Mouse (Mus musculus) sigmoid colon, adult 10 weeks (tissue): Measurements from ENCODE around the gene Cd8a. TPM values are rescaled to one million over a fixed set of nuclear protein-coding genes. Genes with fewer than 3 reads are reported as not detected.

Experiments used
- polyA plus RNA-seq: library from polyadenylated mRNA; stranded (reverse); fragments of 350-450 nt; fragmentation: Illumina TruSeq; extraction: RNeasy Lipid Tissue Mini Kit (QIAGEN cat#74804); gene quantifications from one replicate; pipeline ENCODE4 v1.2.3, GENCODE M21; 2014; ENCODE audit warnings: low read depth, low replicate concordance

Cd8a gene
- polyA plus RNA-seq, result 1.4 TPM

DNA sequence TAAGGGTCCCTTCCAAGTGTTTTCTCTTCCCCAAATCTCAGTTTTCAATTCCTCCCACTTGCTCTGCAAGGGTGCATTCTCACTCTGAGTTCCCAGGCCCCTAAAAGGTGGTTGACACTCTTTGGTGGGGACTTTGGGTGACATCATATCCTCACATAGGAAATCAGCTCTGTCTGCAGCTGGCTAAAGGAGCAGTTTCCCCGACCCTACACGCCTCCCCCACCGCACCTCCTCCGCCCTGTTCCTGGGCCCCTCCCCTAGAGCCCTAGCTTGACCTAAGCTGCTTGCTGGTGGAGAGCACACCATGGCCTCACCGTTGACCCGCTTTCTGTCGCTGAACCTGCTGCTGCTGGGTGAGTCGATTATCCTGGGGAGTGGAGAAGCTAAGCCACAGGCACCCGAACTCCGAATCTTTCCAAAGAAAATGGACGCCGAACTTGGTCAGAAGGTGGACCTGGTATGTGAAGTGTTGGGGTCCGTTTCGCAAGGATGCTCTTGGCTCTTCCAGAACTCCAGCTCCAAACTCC is at the start of gene Cd8a:
Gene Cd8a (plus strand): TSS at position 179 of the 527 bp plus-strand sequence.

Other genes starting within 250 kb of the Cd8a start
- gene Thnsl2, start 229.0 kb upstream of the Cd8a start, polyA plus RNA-seq, result 6.7 TPM
- gene Fabp1, start 173.6 kb upstream of the Cd8a start, polyA plus RNA-seq, result not detected
- 622 TPM for gene Krcc1, start 101.8 kb upstream of the Cd8a start, polyA plus RNA-seq
- 0.47 TPM for gene Smyd1, start 51.2 kb upstream of the Cd8a start, polyA plus RNA-seq
- gene Cd8b1, start 50.6 kb upstream of the Cd8a start, polyA plus RNA-seq, result 0.28 TPM
- 347 TPM for gene Rmnd5a, start 67.2 kb downstream of the Cd8a start, polyA plus RNA-seq
- gene Rnf103, start 120.5 kb downstream of the Cd8a start, polyA plus RNA-seq, result 338 TPM
- 327 TPM for gene Chmp3, start 170.4 kb downstream of the Cd8a start, polyA plus RNA-seq